In the genomic region with DNA sequence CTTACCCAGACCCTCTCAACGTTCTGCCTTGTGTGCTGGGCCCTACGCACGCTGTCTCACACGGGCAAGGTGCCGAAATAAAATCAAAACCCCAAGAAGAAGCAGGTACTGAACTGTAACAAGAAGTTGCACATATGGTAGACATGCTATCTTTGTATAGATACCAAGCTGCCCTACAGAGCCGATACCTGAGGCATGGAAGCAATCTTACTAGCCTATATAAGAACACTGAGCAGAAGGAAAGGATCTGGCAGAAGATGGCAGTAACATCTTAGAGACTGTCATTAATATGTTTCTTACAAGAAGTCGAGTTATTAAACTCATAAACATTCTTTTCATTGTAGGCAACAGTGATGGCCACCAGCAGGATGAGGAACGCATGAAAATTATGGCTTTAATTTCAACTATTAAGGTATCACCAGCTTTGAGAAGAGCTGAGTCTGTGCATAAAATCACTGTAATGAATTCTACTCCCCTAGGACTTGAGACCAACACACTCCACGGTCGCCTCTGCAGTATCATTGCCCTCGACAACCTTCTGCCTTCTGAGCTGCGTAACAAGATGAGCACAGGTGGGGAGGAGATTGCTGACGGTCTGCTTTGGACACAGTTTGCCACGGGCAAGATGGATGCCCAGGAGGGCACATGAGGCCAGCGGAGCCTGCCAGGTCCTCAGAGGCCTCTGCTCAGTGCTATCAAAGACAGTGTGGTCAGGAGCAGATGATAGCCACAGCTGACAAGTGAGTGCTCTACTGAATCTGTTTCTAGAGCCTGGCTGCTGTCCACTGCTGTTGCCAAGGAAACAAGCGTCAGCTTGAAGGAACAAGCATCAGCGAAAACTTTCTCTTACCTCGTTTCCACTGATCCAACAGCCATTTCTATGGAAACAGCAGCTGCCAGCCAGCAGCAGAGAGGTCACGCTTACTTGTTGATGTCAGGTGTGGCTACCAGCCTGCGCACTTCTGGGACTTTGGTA, we compare ENCODE assay signal across 8 mouse cellular contexts.
DNase-seq lines count a peak whose midpoint lies in the region; ATAC-seq and TF ChIP-seq lines count a peak whose summit lies in the region.

No protein-coding gene starts in this region.

- no peak overlapping the region for H3K4me2 ChIP-seq in forebrain, postnatal 0 days (ENCODE audit: low read depth)
- no peak overlapping the region for H3K4me2 ChIP-seq in forebrain, embryonic 13.5 days
- no peak overlapping the region; the same call in 1 of the 2 replicates for H3K4me2 ChIP-seq in midbrain, embryonic 13.5 days (replicated peaks)

- DNase-seq in forebrain, postnatal 0 days: peak; percentile 74
- peak; percentile 61 for DNase-seq in R1 (ENCODE audit: low read depth, low spot score)
- peak; percentile 47 to 81 for DNase-seq in frontal cortex, postnatal 36 days (ENCODE audit: low spot score in 2 of 2)
- no peak for DNase-seq in urinary bladder, postnatal 4 days (ENCODE audit: low spot score in 2 of 2)
- no peak for DNase-seq in kidney, postnatal 25 days
- DNase-seq in thymus, adult 18-20 months: no peak

- 0 out of 2 replicates have a peak overlapping the region, but pooled peaks have one; percentile 21 for H3K27ac ChIP-seq in forebrain, postnatal 0 days (ENCODE audit: low read depth, low read length)
- no peak overlapping the region for H3K27ac ChIP-seq in forebrain, embryonic 13.5 days
- peak overlapping the region; percentile 9; the same call in 1 of the 2 replicates for H3K27ac ChIP-seq in midbrain, embryonic 13.5 days

- no peaks in the 10 kb centered on the region for H3K36me3 ChIP-seq in forebrain, postnatal 0 days (ENCODE audit: insufficient read depth)
- no peaks in the 10 kb centered on the region for H3K36me3 ChIP-seq in forebrain, embryonic 13.5 days (ENCODE audit: poor library complexity, severe bottlenecking)
- H3K36me3 ChIP-seq in midbrain, embryonic 13.5 days: no peaks in the 10 kb centered on the region

- TF ChIP-seq CTCF in forebrain, postnatal 0 days (IDR thresholded peaks at IDR 0.05; ENCODE audit: low read depth): no peak

- no peaks in the 10 kb centered on the region for H3K9me3 ChIP-seq in forebrain, postnatal 0 days (ENCODE audit: low read length)
- no peaks in the 10 kb centered on the region for H3K9me3 ChIP-seq in forebrain, embryonic 13.5 days (replicated peaks)
- no peaks in the 10 kb centered on the region for H3K9me3 ChIP-seq in midbrain, embryonic 13.5 days

- H3K27me3 ChIP-seq in forebrain, postnatal 0 days (ENCODE audit: insufficient read depth, low read length): no peaks in the 10 kb centered on the region
- no peaks in the 10 kb centered on the region for H3K27me3 ChIP-seq in forebrain, embryonic 13.5 days
- H3K27me3 ChIP-seq in midbrain, embryonic 13.5 days: no peaks in the 10 kb centered on the region

- no peak overlapping the region for H3K4me3 ChIP-seq in forebrain, postnatal 0 days (ENCODE audit: low read depth, low read length)
- no peak overlapping the region for H3K4me3 ChIP-seq in forebrain, embryonic 13.5 days
- no peak overlapping the region for H3K4me3 ChIP-seq in midbrain, embryonic 13.5 days (replicated peaks)

- peak; percentile 86 for ATAC-seq in forebrain, postnatal 0 days
- ATAC-seq in forebrain, embryonic 13.5 days: no peak
- peak; percentile 48; the same call in 1 of the 2 replicates for ATAC-seq in midbrain, embryonic 13.5 days

- peaks cover 14% of the 10 kb centered on the region for H3K4me1 ChIP-seq in forebrain, postnatal 0 days (ENCODE audit: insufficient read depth)
- 0 out of 2 replicates have a peak, but pooled peaks cover 4% of the 10 kb centered on the region for H3K4me1 ChIP-seq in forebrain, embryonic 13.5 days
- peaks cover 11% of the 10 kb centered on the region for H3K4me1 ChIP-seq in midbrain, embryonic 13.5 days (replicated peaks)

- H3K9ac ChIP-seq in forebrain, postnatal 0 days: no peak overlapping the region
- H3K9ac ChIP-seq in forebrain, embryonic 13.5 days: no peak overlapping the region
- H3K9ac ChIP-seq in midbrain, embryonic 13.5 days (replicated peaks): no peak overlapping the region

- WGBS in forebrain, postnatal 0 days: 69% methylated on average over 20 of the region's 20 CpGs
- 79% methylated on average over 20 of the region's 20 CpGs for WGBS in forebrain, embryonic 13.5 days
- WGBS in midbrain, embryonic 13.5 days: 70% methylated on average over 20 of the region's 20 CpGs

Comparison
In these comparisons a context has a peak if more than half of its experiments do, and no peak if none do; other contexts are left out.
1. DNase-seq: peak in forebrain, postnatal 0 days (single experiment), R1 (single experiment) and frontal cortex, postnatal 36 days (2 of 2); none in urinary bladder, postnatal 4 days (0 of 2), kidney, postnatal 25 days (0 of 2) and thymus, adult 18-20 months (0 of 2).